Mouse (Mus musculus): ENCODE results near the gene Asprv1. TPM values are rescaled to one million over a fixed set of nuclear protein-coding genes. Genes with fewer than 3 reads are reported as not detected.

Asprv1 gene
- polyA plus RNA-seq, 1 experiment from 2014 or later = 1.3 TPM

GRCm38 (mm10) chr6:86630141-86630540 is 2.2 kb downstream of the Asprv1 start:
- ATAC-seq (ENCODE audit: insufficient number of reproducible peaks, low FRiP score, low TSS enrichment, low read depth) (no peak), DNase-seq (ENCODE audit: low spot score) (no peak)
- H3K4me3 ChIP-seq (ENCODE audit: low read depth, low read length) = no peak overlapping the region
- no peaks in the 10 kb centered on the region for H3K4me1 ChIP-seq (ENCODE audit: control insufficient read depth, insufficient read depth, low read length)
- H3K9me3 ChIP-seq (ENCODE audit: control insufficient read depth, low read length) = no peaks in the 10 kb centered on the region
- no peak overlapping the region for H3K9ac ChIP-seq (ENCODE audit: low read length)
- no peaks in the 10 kb centered on the region for H3K36me3 ChIP-seq (ENCODE audit: control insufficient read depth, insufficient read depth, low read length)
- H3K27ac ChIP-seq (replicated peaks; ENCODE audit: low read depth, low read length) = no peak overlapping the region
- no peaks in the 10 kb centered on the region for H3K27me3 ChIP-seq (ENCODE audit: control insufficient read depth, insufficient read depth, low read length)
- WGBS = 71% methylated on average over 3 of the region's 3 CpGs
- no peak overlapping the region for H3K4me2 ChIP-seq (ENCODE audit: low read depth, severe bottlenecking)

DNA sequence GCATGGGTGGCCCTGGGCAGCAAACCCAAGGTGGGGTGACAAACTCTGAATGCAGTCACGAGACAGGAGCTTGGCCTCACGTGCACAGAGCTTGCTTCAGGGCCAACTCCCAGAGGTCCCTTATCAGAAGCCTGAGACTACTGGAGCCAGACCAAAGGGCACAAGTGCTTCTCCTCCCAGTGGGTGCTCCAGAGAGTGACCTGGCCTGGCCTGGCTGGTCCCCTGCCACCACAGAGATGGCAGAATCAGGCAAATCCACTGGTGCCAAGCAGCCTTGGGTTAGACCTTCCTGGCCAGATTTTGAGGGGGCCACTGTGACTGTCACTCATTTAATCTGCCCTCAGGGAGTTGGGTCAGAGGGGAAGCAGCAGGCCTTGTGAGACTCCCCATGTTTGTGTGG is 8.5 kb downstream of the Asprv1 start:
- Histone ChIP-seq H3K27ac (replicated peaks; ENCODE audit: low read depth, low read length) (no peak overlapping the region), H3K4me1 (ENCODE audit: control insufficient read depth, insufficient read depth, low read length) (no peaks in the 10 kb centered on the region), H3K36me3 (ENCODE audit: control insufficient read depth, insufficient read depth, low read length) (no peaks in the 10 kb centered on the region), H3K27me3 (ENCODE audit: control insufficient read depth, insufficient read depth, low read length) (no peaks in the 10 kb centered on the region), H3K4me3 (ENCODE audit: low read depth, low read length) (no peak overlapping the region), H3K9ac (ENCODE audit: low read length) (no peak overlapping the region), H3K9me3 (ENCODE audit: control insufficient read depth, low read length) (no peaks in the 10 kb centered on the region), H3K4me2 (ENCODE audit: low read depth, severe bottlenecking) (no peak overlapping the region)
- DNase-seq (ENCODE audit: low spot score) (no peak), ATAC-seq (ENCODE audit: insufficient number of reproducible peaks, low FRiP score, low TSS enrichment, low read depth) (no peak)
- WGBS = 73% methylated on average over 2 of the region's 2 CpGs

DNA sequence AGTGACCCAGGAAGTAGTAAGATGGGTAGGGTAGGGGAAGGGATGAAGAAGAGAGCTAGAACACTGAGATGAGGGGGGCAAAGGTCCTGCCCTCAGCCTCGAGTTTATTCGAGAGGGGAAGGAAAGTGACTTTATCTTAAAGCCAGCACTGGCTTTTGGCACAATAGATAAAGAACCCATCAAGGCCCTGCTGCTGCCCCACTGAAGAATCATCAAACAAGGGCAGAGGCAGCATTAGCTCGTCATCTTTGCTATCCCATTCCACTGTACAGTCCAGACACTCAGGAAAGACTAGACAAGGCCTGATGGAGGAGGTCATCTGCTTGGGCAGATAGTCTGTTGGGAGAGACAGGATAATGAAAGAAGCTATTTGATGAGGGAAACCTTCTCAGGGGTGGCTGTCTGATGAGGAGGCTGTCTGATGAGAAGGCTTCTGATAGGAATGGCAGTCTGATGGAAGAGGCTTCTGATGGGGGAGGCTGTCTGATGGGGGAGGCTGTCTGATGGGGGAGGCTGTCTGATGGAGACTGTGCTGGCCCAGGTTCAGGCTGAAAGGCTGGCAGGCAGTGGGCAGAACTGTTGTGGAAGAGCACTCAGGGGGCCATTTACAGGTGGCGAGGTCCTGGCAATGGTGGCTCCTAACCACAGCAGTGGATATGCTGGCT is 9.3 kb downstream of the Asprv1 start:
- Histone ChIP-seq H3K27ac (replicated peaks; ENCODE audit: low read depth, low read length) (0 out of 2 replicates have a peak overlapping the region, but pooled peaks have one; percentile 30), H3K4me3 (ENCODE audit: low read depth, low read length) (no peak overlapping the region), H3K9me3 (ENCODE audit: control insufficient read depth, low read length) (no peaks in the 10 kb centered on the region), H3K4me2 (ENCODE audit: low read depth, severe bottlenecking) (no peak overlapping the region), H3K9ac (ENCODE audit: low read length) (no peak overlapping the region), H3K36me3 (ENCODE audit: control insufficient read depth, insufficient read depth, low read length) (no peaks in the 10 kb centered on the region), H3K27me3 (ENCODE audit: control insufficient read depth, insufficient read depth, low read length) (no peaks in the 10 kb centered on the region), H3K4me1 (ENCODE audit: control insufficient read depth, insufficient read depth, low read length) (no peaks in the 10 kb centered on the region)
- no peak for ATAC-seq (ENCODE audit: insufficient number of reproducible peaks, low FRiP score, low TSS enrichment, low read depth)
- WGBS = 64% methylated on average over 4 of the region's 4 CpGs
- no peak for DNase-seq (ENCODE audit: low spot score)

GRCm38 (mm10) chr6:86637860-86638259 is 9.9 kb downstream of the Asprv1 start:
- Histone ChIP-seq H3K4me2 (ENCODE audit: low read depth, severe bottlenecking) (no peak overlapping the region), H3K27me3 (ENCODE audit: control insufficient read depth, insufficient read depth, low read length) (no peaks in the 10 kb centered on the region), H3K9me3 (ENCODE audit: control insufficient read depth, low read length) (no peaks in the 10 kb centered on the region), H3K9ac (ENCODE audit: low read length) (no peak overlapping the region), H3K4me3 (ENCODE audit: low read depth, low read length) (no peak overlapping the region), H3K27ac (replicated peaks; ENCODE audit: low read depth, low read length) (0 out of 2 replicates have a peak overlapping the region, but pooled peaks have one; percentile 30), H3K36me3 (ENCODE audit: control insufficient read depth, insufficient read depth, low read length) (no peaks in the 10 kb centered on the region), H3K4me1 (ENCODE audit: control insufficient read depth, insufficient read depth, low read length) (no peaks in the 10 kb centered on the region)
- 28% methylated on average over 2 of the region's 2 CpGs for WGBS
- no peak for ATAC-seq (ENCODE audit: insufficient number of reproducible peaks, low FRiP score, low TSS enrichment, low read depth)
- DNase-seq (ENCODE audit: low spot score) = no peak

- 0 out of 2 replicates have a peak, but pooled peaks have one; percentile 35 for ATAC-seq (ENCODE audit: insufficient number of reproducible peaks, low FRiP score, low TSS enrichment, low read depth)
- Histone ChIP-seq H3K27ac (replicated peaks; ENCODE audit: low read depth, low read length) (no peak overlapping the region), H3K4me1 (ENCODE audit: control insufficient read depth, insufficient read depth, low read length) (no peaks in the 10 kb centered on the region), H3K9ac (ENCODE audit: low read length) (no peak overlapping the region), H3K4me2 (ENCODE audit: low read depth, severe bottlenecking) (no peak overlapping the region), H3K27me3 (ENCODE audit: control insufficient read depth, insufficient read depth, low read length) (no peaks in the 10 kb centered on the region), H3K36me3 (ENCODE audit: control insufficient read depth, insufficient read depth, low read length) (no peaks in the 10 kb centered on the region), H3K9me3 (ENCODE audit: control insufficient read depth, low read length) (no peaks in the 10 kb centered on the region), H3K4me3 (ENCODE audit: low read depth, low read length) (no peak overlapping the region)
- 21% methylated on average over 2 of the region's 2 CpGs for WGBS
- no peak for DNase-seq (ENCODE audit: low spot score)
Observed at GRCm38 (mm10) chr6:86638434-86638833, 10.5 kb downstream of the Asprv1 start.

- Histone ChIP-seq H3K27ac (replicated peaks; ENCODE audit: low read depth, low read length) (no peak overlapping the region), H3K4me2 (ENCODE audit: low read depth, severe bottlenecking) (no peak overlapping the region), H3K27me3 (ENCODE audit: control insufficient read depth, insufficient read depth, low read length) (no peaks in the 10 kb centered on the region), H3K36me3 (ENCODE audit: control insufficient read depth, insufficient read depth, low read length) (no peaks in the 10 kb centered on the region), H3K4me3 (ENCODE audit: low read depth, low read length) (no peak overlapping the region), H3K4me1 (ENCODE audit: control insufficient read depth, insufficient read depth, low read length) (no peaks in the 10 kb centered on the region), H3K9me3 (ENCODE audit: control insufficient read depth, low read length) (no peaks in the 10 kb centered on the region), H3K9ac (ENCODE audit: low read length) (no peak overlapping the region)
- ATAC-seq (ENCODE audit: insufficient number of reproducible peaks, low FRiP score, low TSS enrichment, low read depth) (no peak), DNase-seq (ENCODE audit: low spot score) (no peak)
- 82% methylated on average over 18 of the region's 18 CpGs for WGBS
Observed at GRCm38 (mm10) chr6:86639180-86640160, 11.5 kb downstream of the Asprv1 start.

DNA sequence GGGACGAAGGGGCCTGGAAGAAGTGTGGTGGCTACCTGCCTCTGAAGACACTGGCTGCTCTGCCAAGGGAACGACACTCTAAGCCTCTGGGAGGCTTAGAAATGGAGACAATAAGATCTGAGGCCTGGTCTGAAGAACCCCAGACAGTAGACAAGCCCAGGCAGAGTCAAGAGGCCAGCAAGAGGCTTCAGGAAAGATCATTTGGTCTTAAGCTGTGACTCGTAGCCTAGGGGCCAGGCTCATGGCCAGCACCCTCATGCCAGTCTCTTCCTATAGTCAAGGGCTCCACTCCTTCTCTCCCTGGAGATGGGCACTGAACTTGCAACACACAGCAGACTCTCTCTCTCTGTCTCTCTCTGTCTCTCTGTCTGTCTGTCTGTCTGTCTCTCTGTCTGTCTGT is 12.2 kb downstream of the Asprv1 start:
- no peak overlapping the region for H3K4me3 ChIP-seq (ENCODE audit: low read depth, low read length)
- no peak overlapping the region for H3K9ac ChIP-seq (ENCODE audit: low read length)
- H3K4me2 ChIP-seq (ENCODE audit: low read depth, severe bottlenecking) = no peak overlapping the region
- no peaks in the 10 kb centered on the region for H3K27me3 ChIP-seq (ENCODE audit: control insufficient read depth, insufficient read depth, low read length)
- H3K27ac ChIP-seq (replicated peaks; ENCODE audit: low read depth, low read length) = no peak overlapping the region
- ATAC-seq (ENCODE audit: insufficient number of reproducible peaks, low FRiP score, low TSS enrichment, low read depth) = no peak
- H3K9me3 ChIP-seq (ENCODE audit: control insufficient read depth, low read length) = no peaks in the 10 kb centered on the region
- H3K4me1 ChIP-seq (ENCODE audit: control insufficient read depth, insufficient read depth, low read length) = no peaks in the 10 kb centered on the region
- no peaks in the 10 kb centered on the region for H3K36me3 ChIP-seq (ENCODE audit: control insufficient read depth, insufficient read depth, low read length)
- WGBS = 78% methylated on average over 3 of the region's 3 CpGs
- DNase-seq (ENCODE audit: low spot score) = no peak

GRCm38 (mm10) chr6:86640776-86641175 is 12.8 kb downstream of the Asprv1 start:
- 87% methylated on average over 8 of the region's 8 CpGs for WGBS
- Histone ChIP-seq H3K36me3 (ENCODE audit: control insufficient read depth, insufficient read depth, low read length) (no peaks in the 10 kb centered on the region), H3K27me3 (ENCODE audit: control insufficient read depth, insufficient read depth, low read length) (no peaks in the 10 kb centered on the region), H3K9ac (ENCODE audit: low read length) (no peak overlapping the region), H3K4me1 (ENCODE audit: control insufficient read depth, insufficient read depth, low read length) (no peaks in the 10 kb centered on the region), H3K9me3 (ENCODE audit: control insufficient read depth, low read length) (no peaks in the 10 kb centered on the region), H3K4me2 (ENCODE audit: low read depth, severe bottlenecking) (no peak overlapping the region), H3K4me3 (ENCODE audit: low read depth, low read length) (no peak overlapping the region), H3K27ac (replicated peaks; ENCODE audit: low read depth, low read length) (no peak overlapping the region)
- DNase-seq (ENCODE audit: low spot score) = no peak
- ATAC-seq (ENCODE audit: insufficient number of reproducible peaks, low FRiP score, low TSS enrichment, low read depth) = no peak
